Mouse (Mus musculus) cerebellum, adult 2 months (tissue): ENCODE measurements around the gene Hoxd11.

Experiments used
- CTCF ChIP-seq: fragments of 200-500 bp; IDR thresholded peaks from 2 replicates; pipeline ENCODE4 v1.5.1; 2011; ENCODE audit warnings: low read depth, mild to moderate bottlenecking, control low read depth, low read length, moderate library complexity, borderline replicate concordance; ENCODE audit not compliant: insufficient read depth
- POLR2A ChIP-seq: fragments of 200-500 bp; IDR thresholded peaks from 2 replicates; pipeline ENCODE4 v1.6.1; 2011; ENCODE audit warnings: low read length, control low read depth, borderline replicate concordance; ENCODE audit not compliant: insufficient read depth

GRCm38 (mm10) chr2:74726551-74726950 lies 47.2 kb downstream of the Hoxd11 start, which contains the start of gene Gm28230:
- TF ChIP-seq CTCF: no peak
- no peak for TF ChIP-seq POLR2A
